Mouse (Mus musculus) gastrocnemius, adult 8-10 months (tissue): Measurements from ENCODE around the gene Taf15. TPM values are rescaled to one million over a fixed set of nuclear protein-coding genes. Genes with fewer than 3 reads are reported as not detected.
"Not testable (repeated sequence)": the region's sequence is repeated elsewhere in the genome, so short reads cannot be mapped to it uniquely, and the experiment has no call there.

Experiments
- DNase-seq, 2 experiments: peaks; one replicate each; pipeline ENCODE4 v3.0.0; 2022; ENCODE audit warnings: low spot score in 2 of 2
- total RNA-seq, 4 experiments: library from RNA; stranded (reverse); gene quantifications; 2 replicates each; pipeline ENCODE4 v1.2.4; 2022

The Taf15 gene
- total RNA-seq, 4 experiments from 2014 or later, result 17.5 to 28.4 (median 22.8) TPM

GRCm38 (mm10) chr11:83536831-83537230 is 63.9 kb downstream of the Taf15 start:
- no peak for DNase-seq

GRCm38 (mm10) chr11:83538705-83539314 is 65.9 kb downstream of the Taf15 start:
- DNase-seq, result no peak

- no peak for DNase-seq
These were observed 68.0 kb downstream of the Taf15 start for GRCm38 (mm10) chr11:83540931-83541330.

GRCm38 (mm10) chr11:83541415-83541814 is 68.5 kb downstream of the Taf15 start:
- DNase-seq, result no peak

- no peak for DNase-seq
These were observed 71.3 kb downstream of the Taf15 start for GRCm38 (mm10) chr11:83544214-83544613.

- no peak for DNase-seq
These were observed 77.3 kb downstream of the Taf15 start for GRCm38 (mm10) chr11:83550186-83550632.

GRCm38 (mm10) chr11:83551037-83551436 is 78.2 kb downstream of the Taf15 start:
- not testable (repeated sequence) for DNase-seq

GRCm38 (mm10) chr11:83551668-83552067 is 78.8 kb downstream of the Taf15 start:
- no peak for DNase-seq

Other genes starting within 250 kb of the Taf15 start
- gene Slfn14, start 186.4 kb upstream of the Taf15 start, total RNA-seq, result not detected
- 10 to 100 TPM; 28.5 to 34.9 (median 32.6) TPM for gene Ap2b1, start 174.1 kb upstream of the Taf15 start, total RNA-seq
- 10 to 100 TPM in 3 of 4 experiments, 1 to 10 TPM in 1; 9.2 to 17.1 (median 15.2) TPM for gene Pex12, start 170.5 kb upstream of the Taf15 start, total RNA-seq
- gene Rasl10b, start 63.9 kb upstream of the Taf15 start, total RNA-seq, result under 1 TPM; 0.19 to 0.63 (median 0.49) TPM
- gene Gas2l2, start 43.6 kb upstream of the Taf15 start, total RNA-seq, result not detected
- gene 1700020L24Rik, start 35.4 kb upstream of the Taf15 start, total RNA-seq, result not detected
- gene Mmp28, start 10.0 kb upstream of the Taf15 start, total RNA-seq, result 1 to 10 TPM; 1.7 to 2.6 (median 2.1) TPM
- not detected for gene Heatr9, start 49.1 kb downstream of the Taf15 start, total RNA-seq
- gene Ccl5, start 57.4 kb downstream of the Taf15 start, total RNA-seq, result not detected
- 1 to 10 TPM in 3 of 4 experiments, under 1 TPM in 1; 0.07 to 2.7 (median 1.4) TPM for gene Ccl9, start 105.5 kb downstream of the Taf15 start, total RNA-seq
- 1 to 10 TPM in 3 of 4 experiments, under 1 TPM in 1; 0.73 to 4.7 (median 2.2) TPM for gene Ccl6, start 120.0 kb downstream of the Taf15 start, total RNA-seq
- gene Rpl9-ps1, start 172.5 kb downstream of the Taf15 start, total RNA-seq, result not detected
- gene Ccl3, start 176.3 kb downstream of the Taf15 start, total RNA-seq, result not detected
- not detected for gene Ccl4, start 189.5 kb downstream of the Taf15 start, total RNA-seq
- gene Wfdc17, start 230.9 kb downstream of the Taf15 start, total RNA-seq, result 1 to 10 TPM in 1 of 4 experiments, not detected in 3; 1.2 TPM
- not detected for gene Wfdc18, start 235.9 kb downstream of the Taf15 start, total RNA-seq